Mouse (Mus musculus) left cerebral cortex, postnatal 36 days (tissue): ENCODE measurements around the gene Oard1. TPM values are rescaled to one million over a fixed set of nuclear protein-coding genes. Genes with fewer than 3 reads are reported as not detected.
A peak's percentile ranks its signal among the peaks of the same experiment; 100 is the strongest.

ENCODE experiments used
- DNase-seq, 2 experiments: peaks; one replicate each; pipeline ENCODE4 v3.0.0; 2021 to 2022; ENCODE audit warnings: low spot score in 2 of 2, mixed read lengths in 1 of 2
- intact Hi-C: fragments of 180-260 bp; cut with DNase I; formaldehyde crosslinking; loops from one replicate; pipeline ENCODE4 v1.15.1; 2025
- total RNA-seq, 2 experiments: library from RNA; stranded (reverse); gene quantifications; 2 replicates each; pipeline ENCODE4 v1.2.3; 2021

The Oard1 gene
- total RNA-seq, 2 experiments from 2014 or later = 10.9 to 13.0 TPM

DNA sequence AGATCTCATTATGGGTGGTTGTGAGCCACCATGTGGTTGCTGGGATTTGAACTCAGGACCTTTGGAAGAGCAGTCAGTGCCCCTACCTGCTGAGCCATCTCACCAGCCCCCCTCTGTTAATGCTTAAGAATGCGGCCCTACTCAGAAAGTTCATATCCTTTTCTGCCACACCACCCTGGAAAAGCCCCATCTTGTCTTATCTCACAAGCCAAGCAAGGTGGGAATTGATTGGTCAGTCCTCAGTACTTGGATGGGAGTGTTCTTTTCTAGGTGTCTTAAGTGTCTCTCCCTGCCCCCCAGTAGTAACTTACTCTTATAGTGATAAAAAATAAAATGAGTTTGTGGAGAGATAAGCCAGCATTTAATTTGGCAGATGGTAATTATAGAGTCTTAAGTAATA, 5.1 kb upstream of the Oard1 start:
- DNase-seq = no peak
- intact Hi-C loops = loop anchor here (5.0 kb wide), 2 partner anchors 67 to 127 kb away; no protein-coding TSS in a partner anchor

DNA sequence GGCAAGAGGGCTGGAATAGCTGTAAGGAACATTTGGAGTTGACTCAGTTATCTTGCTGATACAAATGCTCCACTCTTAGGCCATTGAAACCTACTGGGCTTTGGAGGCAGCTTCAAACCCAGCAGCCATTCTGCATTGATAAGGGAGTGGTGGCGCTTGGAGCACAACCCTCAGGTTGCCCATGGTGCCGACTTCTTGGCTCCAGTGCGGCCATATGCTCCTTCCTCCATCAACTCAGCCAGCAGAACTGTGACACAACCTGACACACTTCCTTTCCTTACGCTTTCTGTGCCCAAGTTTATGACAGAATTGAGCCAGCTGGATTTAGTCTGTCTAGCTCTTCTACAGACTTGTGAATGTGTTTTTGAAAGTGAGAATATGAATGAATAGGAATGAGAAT, 2.7 kb upstream of the Oard1 start:
- DNase-seq = peak in 1 of 2 experiments; percentile 16
- intact Hi-C loops = loop anchor here (5.0 kb wide), 2 partner anchors 70 to 130 kb away; no protein-coding TSS in a partner anchor

DNA sequence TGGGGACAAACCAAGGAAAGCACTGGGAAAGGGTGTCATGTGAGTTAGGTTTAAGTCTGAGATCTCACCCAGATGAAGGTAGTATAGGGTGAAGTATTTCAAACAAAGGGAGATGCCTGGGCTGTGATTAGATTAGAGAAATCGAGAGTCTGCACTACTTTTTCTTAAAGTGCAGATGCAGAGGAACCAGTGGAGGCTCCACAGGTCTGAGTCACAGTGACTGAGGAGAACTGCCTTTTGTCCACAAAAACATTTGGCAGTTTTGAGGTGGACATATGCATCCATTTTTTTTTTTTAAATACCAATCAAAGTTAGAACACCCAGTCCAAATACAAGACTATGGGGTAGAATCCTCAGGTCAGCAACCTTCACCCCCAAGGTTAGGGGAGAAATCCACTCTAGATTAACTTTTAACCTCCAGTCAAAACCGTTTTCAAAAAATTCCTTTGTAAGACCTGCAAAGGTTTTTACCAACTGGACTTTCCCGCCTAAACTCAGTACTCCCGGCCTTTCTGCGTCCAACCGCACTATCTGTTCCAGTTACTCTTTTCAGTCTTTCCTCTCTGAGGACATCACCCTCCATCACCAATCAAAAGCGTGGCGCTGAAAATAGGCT, 1.8 kb upstream of the Oard1 start:
- DNase-seq = no peak
- intact Hi-C loops = loop anchor here (5.0 kb wide), 2 partner anchors 71 to 131 kb away; no protein-coding TSS in a partner anchor

DNA sequence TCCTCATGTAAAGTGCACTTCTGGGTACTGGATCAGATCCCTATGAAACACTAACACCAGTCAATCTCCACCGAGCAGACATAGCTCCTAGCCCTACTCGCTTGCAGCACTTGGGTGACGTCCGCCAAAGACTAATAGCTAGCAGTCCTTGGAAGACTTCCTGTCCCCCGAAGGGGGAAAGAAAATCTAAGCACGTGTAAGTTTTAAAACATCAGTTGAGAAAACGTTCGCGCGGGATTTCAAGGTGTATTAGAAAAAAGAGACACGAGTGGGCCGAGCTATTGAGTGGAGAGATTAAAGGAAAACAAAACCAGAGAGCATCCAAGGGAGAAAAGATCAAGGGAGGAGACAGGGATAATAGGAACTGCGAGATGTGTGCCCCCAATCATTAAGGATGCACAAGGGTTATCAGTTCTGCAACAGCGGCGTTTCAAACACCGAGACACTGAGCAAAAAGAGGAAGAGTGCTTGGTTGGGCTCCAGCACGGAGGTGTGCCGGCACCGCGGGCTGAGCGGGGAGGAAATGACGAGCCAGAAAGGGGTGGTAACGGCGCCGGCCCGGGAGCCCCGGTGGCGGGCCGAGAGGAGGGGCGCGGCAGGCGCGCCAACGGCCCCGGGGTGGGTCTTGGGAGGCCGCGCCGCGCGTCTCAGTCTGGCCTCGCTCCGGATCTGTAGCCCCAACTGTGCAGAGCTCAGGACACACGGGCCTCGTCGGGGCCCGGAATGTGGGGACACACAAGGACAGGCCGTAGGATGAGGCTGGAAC, 1.1 kb upstream of the Oard1 start:
- intact Hi-C loops = loop anchor here (5.0 kb wide), 2 partner anchors 71 to 131 kb away; no protein-coding TSS in a partner anchor
- DNase-seq = peak; percentile 64 to 68

DNA sequence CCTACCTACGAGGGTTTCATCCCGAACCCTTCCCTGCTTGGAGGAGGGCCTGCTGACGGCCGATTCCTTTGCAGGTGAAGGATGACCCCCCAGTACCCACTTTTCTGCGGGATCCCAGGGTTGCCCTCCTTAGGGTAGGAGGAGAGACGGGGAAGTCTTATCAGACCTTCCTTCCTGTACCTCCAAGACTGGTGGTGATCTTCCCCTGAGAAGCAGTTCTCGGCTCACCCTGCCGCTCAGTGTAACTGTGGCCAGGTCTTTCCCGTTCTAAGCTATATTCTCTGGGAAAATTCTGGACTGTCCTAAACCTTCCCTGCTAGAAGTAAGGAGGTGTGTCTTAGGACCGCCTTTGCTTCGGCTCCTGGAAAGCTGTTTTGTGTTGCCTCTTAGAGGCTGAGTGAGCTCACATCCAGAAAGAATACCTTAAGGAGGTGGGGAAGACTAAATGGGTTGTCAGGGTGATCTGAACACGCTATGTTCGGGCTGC, 528 bp downstream of the Oard1 start:
- DNase-seq = no peak
- intact Hi-C loops = loop anchor here (10.0 kb wide), 1 partner anchor 994 kb away; no protein-coding TSS in a partner anchor

DNA sequence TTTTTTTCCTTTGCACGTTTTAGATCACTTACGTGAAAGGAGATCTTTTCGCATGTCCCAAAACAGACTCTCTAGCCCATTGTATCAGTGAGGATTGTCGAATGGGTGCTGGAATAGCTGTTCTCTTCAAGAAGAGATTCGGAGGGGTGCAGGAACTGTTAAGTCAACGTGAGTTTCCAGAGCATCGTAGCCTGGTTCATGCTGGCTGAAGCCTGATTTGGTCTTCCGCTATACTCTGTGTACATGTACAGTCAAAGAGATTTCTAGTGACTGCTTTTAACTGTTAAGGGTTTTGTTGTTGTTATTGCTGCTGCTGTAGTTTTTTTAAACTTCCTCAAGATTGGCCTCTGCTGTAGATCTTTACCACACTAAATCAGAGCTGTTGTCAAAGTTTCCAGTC, 1.4 kb downstream of the Oard1 start:
- intact Hi-C loops = loop anchor here (10.0 kb wide), 1 partner anchor 994 kb away; no protein-coding TSS in a partner anchor
- DNase-seq = no peak

DNA sequence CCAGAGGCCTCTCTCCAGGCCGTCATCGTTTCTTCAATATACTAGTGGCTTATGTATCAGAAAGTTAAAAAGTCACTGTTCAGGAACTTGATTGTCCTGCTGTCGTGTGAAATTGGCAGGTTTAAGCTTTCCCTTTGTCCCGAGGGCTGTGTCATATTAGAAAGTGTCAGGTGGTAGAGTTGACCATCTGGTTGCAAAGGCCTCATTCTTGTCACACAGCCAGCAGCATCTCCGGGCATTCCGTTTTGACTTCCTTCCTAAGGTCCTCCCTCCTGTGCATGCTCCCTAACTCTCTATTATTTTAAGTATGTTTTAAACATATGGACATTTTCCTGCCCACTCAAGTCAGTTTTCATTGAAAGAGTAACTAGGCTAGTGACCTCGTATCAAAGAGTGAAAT, 6.2 kb downstream of the Oard1 start:
- intact Hi-C loops = loop anchor here (5.0 to 10.0 kb wide), 2 partner anchors 186 to 989 kb away; no protein-coding TSS in a partner anchor
- DNase-seq = no peak

DNA sequence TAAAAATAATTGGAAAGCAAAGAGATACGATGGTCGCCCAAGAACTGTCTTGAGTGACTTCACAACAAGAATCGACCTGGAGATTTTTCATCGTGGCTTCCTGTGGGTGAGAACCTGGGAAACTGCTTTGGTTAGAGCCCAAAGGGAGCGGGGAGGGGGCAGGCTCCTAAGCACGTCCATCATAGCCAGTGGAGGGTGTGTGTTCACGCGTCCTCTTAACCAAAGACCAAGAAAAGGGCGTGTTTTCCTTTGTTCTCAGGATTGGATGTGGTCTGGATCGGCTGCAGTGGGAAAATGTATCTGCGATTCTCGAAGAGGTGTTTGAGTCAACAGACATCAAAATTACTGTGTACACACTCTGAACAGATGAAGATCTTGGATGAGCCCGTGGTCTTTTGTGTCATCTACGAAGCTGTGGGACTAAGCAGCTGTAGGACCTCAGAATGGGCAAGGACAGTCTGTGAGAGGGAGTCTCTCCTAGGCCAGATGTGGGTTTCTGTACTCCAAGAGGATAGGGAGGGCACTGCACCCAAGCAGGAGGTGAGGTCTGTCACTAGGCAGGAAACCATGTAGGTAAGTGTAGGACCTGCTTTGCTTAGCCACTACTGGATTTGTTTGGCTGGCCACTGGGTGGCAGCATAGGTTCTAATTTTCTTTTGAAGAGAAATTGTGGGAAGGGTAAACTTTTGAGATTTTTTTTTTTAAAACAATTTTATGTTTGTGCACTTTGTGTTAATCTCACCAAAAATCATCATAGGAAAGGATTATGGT, 6.8 kb downstream of the Oard1 start:
- peak; percentile 29 to 47 for DNase-seq

DNA sequence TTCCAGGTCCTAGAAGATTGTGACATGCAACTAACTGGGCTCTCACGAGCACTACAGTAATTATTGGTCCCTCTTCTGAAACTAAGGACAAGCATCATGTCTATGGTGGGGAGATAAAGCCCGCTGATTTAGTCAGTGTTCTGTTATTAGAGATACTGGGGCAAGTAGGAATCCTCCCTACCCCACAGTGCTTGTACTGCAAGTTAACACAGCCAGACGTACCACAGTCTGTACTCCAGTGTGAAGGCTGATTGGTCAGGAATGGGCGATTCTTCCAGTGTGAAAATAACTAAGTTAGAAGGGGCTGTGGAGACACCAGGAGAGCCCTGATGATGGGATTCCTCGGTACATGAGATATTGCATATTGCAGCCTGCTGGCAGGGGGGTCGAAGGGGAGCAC, 7.7 kb downstream of the Oard1 start:
- intact Hi-C loops = loop anchor here (5.0 to 10.0 kb wide), 2 partner anchors 185 to 987 kb away; no protein-coding TSS in a partner anchor
- DNase-seq = no peak

More for the DNA sequence above, 6.8 kb downstream of the Oard1 start:
- intact Hi-C loops = loop anchor here (5.0 to 10.0 kb wide), 2 partner anchors 186 to 988 kb away; no protein-coding TSS in a partner anchor

DNA sequence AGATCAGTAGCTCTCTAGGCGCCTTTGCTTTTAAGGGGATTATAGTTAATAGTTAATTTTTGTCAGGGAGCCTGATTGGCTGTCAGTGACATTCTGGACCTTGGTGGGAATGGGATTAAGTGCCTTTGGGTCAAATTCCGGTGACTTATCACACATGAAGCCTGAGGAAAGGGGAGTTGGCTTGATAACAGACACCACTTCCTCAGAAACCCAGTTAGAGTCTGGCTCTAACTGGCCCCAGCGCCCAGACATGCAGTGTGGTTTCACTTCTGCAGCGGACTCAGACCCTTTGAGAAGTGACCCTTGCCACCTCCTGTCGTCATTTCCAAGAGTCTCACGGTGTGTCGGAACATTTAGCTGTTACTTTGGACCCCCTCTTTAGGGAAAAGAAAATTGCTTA, 8.4 kb downstream of the Oard1 start:
- intact Hi-C loops = loop anchor here (5.0 to 10.0 kb wide), 2 partner anchors 184 to 987 kb away; no protein-coding TSS in a partner anchor
- no peak for DNase-seq

DNA sequence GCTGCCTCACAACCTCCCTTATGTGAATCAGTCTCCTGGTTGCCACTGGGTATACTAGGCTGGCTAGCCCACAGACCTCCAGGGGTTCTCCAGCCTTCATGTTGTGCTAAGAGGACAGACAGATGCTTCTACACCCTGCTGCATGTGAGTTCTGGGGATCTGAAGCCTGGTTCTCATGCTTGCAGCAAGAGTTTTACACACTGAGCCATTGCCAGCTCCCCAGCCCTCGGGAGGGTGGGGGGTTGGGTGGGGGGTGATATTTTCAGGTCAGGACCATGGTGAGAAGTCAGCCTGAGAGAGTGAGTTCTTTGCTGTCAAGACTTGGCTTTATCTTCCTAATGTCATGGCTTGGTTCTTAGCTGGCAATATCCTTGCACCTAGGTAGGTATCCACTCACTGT, 9.0 kb downstream of the Oard1 start:
- intact Hi-C loops = loop anchor here (5.0 to 10.0 kb wide), 2 partner anchors 184 to 986 kb away; no protein-coding TSS in a partner anchor
- no peak for DNase-seq

DNA sequence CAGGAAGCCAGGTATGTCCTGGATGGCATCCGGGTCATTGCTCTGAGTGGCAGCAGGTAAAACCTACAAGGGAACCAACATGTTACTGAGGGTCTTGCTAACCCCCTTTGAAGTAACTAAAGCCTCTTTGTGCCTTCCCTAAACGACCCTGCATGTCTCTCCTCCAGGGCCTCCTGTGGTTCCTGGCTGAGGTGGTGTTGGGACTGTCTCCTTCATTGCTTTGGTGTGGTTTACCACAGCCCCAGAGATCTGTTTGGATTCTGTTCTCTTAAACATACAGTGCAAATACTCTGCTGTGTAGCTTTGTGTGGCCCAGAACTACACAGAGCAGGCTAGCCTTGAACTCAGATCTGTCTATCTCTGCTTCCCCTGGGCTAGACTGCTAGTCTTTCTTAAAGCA, 9.8 kb downstream of the Oard1 start:
- DNase-seq = no peak

DNA sequence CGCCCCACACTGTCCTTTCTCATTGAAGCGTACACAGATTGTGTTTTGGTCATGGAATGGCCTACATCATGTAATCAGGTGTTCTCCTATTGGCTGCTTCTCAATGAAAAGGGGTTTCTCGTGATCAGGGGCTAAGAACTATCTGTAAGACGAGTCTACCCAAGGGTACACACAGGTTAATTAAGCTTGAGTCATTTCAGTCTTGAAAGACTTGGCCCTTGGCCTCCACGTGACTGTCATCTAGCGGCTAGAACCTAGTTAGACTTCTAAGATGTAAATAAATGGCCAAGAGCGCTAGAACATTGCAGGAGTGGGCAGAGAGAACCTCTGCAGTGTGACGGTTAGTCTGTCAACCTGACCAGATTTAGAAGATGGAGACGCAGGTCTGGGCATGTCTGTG, 14.4 kb downstream of the Oard1 start:
- intact Hi-C loops = no loop called here
- DNase-seq = no peak

More for the DNA sequence above, 9.8 kb downstream of the Oard1 start:
- intact Hi-C loops = loop anchor here (5.0 to 10.0 kb wide), 2 partner anchors 183 to 985 kb away; no protein-coding TSS in a partner anchor

DNA sequence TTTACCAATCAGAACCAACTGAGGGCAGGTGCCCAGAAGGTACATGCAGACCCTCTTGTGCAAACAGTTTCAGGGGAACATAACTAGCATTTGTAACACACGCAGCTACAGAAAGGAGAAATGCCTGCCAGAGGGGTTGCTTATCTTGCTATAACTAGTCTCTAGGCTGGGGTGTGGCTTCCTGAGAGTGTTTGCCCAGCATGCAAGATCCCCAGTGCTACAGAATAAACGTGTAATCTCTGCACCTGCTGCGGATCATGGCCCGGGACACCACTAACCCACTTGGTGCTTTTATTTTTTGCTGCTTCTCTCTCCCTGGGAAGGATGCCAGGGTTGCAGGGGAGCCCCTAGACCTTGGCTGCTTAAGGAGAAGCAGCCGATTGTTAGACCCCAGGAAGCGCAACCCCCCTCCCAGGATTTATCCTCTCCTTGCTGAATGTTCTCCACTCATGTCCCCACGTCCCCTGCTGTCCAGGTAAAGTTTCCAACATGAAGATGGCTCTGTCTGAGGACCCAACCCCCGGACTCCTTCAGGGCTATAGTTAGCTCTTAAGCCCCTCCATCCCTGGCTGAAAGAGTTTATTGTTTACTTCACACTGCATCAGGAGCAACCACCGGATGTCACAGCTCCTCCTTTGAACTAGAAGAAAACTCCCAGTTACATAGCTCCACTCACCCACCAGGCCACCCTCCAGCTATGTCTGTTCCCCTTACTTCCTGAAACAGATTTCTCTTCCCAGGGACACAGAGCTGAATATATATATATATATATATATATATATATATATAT, 16.2 kb downstream of the Oard1 start:
- no peak for DNase-seq
- intact Hi-C loops = no loop called here

DNA sequence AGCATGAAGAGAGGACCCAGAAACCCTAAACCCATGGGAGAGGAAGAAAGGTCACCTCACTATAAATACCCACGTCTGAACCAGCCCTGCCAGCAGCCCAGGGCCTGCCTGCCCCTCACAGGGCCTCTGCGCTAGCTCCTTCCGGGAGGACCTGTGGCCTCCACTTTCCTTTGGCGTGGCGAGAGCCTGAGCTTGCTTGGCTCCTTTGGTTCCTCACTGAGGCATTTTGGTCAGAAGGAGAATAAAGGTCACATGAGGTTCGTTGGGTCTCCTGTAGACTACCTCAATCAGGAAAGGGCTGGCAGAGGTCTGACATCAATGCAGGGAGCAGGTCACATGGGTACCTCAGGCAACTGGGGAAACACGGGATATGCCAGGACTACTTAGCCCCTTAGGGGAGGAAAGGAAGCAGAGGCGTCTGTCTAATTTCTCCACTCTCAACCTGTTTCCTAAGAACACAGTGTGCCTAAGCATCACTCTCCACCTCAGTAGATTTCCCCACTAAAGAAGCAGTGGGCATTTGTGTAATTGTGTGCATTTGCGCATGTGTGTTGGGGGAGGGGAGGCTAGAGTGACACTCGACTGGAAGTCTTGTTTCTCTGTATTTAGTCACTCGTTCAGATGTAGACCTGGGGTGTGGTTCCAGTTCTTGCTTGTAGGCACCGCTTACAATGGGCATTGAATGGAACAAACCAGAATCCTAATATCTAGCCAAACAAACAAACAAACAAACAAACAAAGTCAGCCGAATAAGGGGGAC, 17.4 kb downstream of the Oard1 start:
- no peak for DNase-seq

DNA sequence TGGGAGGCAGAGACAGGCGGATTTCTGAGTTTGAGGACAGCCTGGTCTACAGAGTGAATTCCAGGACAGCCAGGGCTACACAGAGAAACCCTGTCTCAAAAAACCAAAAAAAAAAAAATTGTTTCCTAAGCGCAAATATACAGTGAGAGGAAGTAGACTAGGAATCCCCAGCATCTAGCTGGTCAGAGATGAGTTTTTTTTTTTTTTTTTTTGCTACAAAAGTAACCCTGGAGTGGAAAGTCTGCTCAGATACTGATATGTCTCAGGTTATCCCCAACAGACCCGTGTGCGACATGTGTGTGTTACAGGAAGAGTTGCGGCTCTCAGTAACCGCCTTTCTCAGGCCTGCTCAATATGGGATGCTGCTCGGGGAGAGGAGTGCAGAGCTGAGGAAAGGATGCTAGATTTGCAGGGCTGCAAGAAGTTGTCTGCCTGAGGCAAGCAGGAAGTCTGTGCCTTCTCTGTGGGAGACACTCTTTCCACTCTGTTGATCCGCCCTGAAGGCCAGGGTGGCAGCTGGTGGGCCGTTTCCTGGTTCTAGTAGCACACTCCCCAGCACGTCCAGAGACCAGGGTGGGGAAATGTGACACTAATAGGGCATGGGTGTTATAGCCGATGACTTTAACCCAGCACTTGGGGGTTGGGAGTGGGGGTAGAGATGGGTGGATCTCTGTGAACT, 18.2 kb downstream of the Oard1 start:
- DNase-seq = no peak
- intact Hi-C loops = no loop called here

More for the DNA sequence above, 17.4 kb downstream of the Oard1 start:
- intact Hi-C loops = no loop called here

DNA sequence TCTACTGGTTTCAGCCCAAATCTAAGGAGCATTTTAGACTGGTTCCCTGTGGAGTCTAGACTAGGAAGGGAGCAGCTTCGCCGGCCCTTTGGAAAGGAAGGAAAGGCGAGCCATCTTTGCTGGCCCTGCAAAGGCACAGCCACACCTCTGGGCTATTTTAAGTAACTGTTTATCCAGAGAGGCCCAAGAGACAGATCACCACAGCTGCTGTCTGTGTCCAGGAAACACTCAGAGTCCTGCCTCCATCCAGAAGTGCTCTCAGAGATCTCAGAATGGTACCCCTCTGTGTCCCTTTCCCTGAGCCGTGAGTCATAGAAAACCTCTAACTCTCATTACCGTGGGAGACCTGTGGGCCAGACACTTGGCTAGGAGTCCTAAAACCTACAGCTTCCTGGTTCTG, 20.6 kb downstream of the Oard1 start:
- intact Hi-C loops = no loop called here

More for the DNA sequence above, 20.6 kb downstream of the Oard1 start:
- no peak for DNase-seq
